Mouse (Mus musculus): Measurements from ENCODE around the gene Ccser2.
A peak's percentile ranks its signal among the peaks of the same experiment; 100 is the strongest.
"Not testable (repeated sequence)": the region's sequence is repeated elsewhere in the genome, so short reads cannot be mapped to it uniquely, and the experiment has no call there.

The Ccser2 gene

GRCm38 (mm10) chr14:36968628-36969147 lies at the start of gene Ccser2:
TSS of gene Ccser2 (minus strand) at chr14:36968777.
- peak; percentile 97 to 99 for DNase-seq

- no peak for DNase-seq
These were observed 47.3 kb upstream of the Ccser2 start for GRCm38 (mm10) chr14:37015894-37016293.

- DNase-seq, result no peak
These were observed 45.1 kb upstream of the Ccser2 start for GRCm38 (mm10) chr14:37013644-37014043.

GRCm38 (mm10) chr14:37009686-37010085 lies 41.1 kb upstream of the Ccser2 start:
- DNase-seq, result no peak

- DNase-seq, result no peak
These were observed 37.9 kb upstream of the Ccser2 start for GRCm38 (mm10) chr14:37006489-37006888.

DNA sequence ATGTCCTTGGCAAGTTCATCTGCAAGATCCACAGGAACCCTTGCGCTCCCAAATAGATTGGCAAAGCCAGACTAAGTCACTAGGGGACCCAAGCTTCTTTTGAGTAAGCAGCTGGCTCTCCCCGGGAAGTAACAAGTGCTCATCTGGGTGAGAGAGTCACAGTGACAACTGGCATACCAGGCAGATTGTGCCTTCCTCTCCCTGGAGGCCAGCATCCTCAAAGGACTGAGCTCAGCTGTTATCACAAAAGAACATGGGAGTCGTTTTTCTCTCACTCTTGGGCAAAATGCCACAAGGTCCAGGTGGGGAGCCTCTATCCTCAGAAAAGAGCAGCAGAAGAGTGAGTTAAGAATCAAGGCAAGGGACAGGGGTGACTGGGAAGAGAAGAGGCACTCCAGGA lies 37.3 kb upstream of the Ccser2 start:
- no peak for DNase-seq

- no peak for DNase-seq
These were observed 35.0 kb upstream of the Ccser2 start for GRCm38 (mm10) chr14:37003431-37004095.

- no peak for DNase-seq
These were observed 34.3 kb upstream of the Ccser2 start for GRCm38 (mm10) chr14:37002852-37003251.

GRCm38 (mm10) chr14:37000780-37001179 lies 32.2 kb upstream of the Ccser2 start:
- not testable (repeated sequence) for DNase-seq

DNA sequence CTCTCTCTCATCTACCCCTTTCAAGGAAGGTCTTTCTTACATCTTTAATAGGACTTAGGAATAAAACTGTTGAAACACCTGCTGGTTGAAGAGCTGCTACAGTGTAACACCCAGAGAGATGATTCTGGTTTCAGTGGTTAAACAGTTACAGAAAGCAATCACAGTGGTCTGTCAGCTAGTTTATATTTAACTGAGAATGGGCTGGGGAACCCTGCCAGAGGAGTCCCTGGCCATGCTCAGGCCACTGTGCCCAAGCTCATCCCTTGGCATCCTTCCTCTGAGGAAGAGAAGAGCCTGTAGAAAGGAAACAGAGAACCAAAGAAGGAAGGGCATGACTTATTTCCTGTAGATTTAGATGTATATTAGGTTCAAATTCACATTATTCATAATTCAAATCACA lies 21.2 kb upstream of the Ccser2 start:
- DNase-seq, result no peak

DNA sequence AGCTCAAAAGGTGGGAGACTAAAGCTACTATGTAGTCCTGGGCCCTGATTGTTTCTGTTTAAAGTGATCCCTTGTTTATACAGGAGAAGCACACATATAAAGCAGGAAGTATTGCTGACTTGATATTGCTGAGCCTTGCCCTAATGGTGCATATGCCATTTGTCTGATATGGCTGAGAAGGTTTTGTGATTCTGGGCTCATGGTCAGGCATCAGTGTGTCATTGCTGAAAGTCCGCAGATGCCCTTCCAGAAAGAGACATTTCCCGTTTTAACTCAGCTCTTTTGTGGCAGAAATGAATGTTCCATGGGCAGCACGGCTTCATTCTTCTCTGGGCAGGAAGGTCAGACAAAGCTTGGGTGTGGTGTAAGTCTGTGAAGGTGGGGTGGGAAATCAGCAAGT lies 17.1 kb upstream of the Ccser2 start:
- no peak for DNase-seq

GRCm38 (mm10) chr14:36975019-36975418 lies 6.4 kb upstream of the Ccser2 start:
- no peak for DNase-seq

DNA sequence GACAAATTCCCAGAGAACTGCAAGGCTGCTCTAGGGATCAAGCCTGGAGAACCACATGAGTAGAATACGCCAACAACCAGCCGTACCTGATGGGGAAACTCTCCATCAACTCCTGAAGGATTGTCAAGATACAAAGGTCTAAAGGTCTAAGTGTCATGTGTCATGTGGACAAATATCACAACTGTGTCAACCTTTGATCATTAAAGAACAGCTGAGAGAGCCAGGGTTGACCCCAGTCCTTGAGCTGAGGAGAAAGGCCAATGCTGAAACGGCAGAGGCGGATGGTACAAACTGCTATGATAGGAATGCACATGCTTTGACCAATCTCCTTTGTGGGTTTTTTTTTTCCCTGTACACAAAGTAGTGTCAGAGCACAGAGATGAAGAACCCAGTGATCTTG lies 2.6 kb upstream of the Ccser2 start:
- no peak for DNase-seq

- DNase-seq, result no peak
These were observed 1.4 kb upstream of the Ccser2 start for GRCm38 (mm10) chr14:36969861-36970420.

GRCm38 (mm10) chr14:36968076-36968627 lies 425 bp downstream of the Ccser2 start:
- DNase-seq, result peak in 1 of 2 experiments; percentile 52

GRCm38 (mm10) chr14:36965421-36965820 lies 3.2 kb downstream of the Ccser2 start:
- DNase-seq, result no peak

DNA sequence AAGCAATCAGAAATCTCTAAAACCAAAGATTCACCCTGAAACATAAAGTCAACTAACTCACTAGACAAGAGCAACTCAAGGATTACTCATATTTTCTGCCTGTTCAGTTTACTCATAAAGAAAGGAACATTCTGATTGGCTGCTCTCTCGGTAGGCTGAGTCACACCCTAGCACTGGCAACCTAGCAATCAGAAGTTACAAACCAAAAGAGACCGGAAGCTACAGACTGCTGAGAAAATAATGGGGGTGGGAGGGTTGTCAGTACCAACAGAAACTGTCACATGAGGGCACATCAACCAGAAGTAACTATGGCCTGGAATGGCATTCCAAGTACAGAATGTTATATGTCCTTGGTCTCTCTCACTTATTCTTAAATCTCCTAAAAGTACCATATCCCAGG lies 6.1 kb downstream of the Ccser2 start:
- no peak for DNase-seq

DNA sequence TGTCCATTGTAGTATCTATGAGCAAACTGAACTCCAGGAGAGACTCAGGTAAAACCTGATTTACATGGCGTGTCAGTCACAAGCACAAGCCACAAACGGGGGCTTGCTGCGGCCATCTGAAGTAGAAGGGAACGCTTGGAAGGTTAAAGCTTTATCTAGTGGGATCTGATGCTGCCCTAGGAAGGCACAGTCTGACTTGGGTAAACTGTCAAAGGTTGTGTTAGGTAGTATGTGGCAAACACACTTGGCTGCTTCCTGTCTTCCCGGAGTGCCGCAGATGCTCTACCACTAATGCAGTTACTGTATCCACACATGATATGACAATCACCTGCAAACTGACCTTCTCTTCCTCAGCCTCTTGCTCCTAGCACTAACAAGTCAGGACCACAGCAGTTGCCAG lies 10.9 kb downstream of the Ccser2 start:
- no peak for DNase-seq

DNA sequence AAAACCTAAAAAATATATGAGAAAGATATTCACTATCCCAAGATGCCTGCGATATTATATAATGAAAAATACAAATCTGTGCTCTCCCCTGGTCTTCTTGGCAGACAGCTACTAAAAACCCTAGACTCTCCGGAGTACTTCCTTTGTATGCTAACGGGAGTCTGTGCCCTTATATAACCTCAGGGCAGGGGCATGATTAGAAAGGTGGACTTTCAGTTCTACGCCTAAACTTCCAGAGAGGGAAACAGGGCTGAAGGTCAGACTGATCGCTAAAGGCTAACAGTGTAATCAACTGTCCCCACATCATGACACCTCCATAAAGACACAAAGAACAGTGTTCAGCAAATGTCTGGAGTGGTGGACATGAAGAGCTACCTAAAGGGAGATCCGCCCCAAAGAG lies 11.3 kb downstream of the Ccser2 start:
- DNase-seq, result no peak

DNA sequence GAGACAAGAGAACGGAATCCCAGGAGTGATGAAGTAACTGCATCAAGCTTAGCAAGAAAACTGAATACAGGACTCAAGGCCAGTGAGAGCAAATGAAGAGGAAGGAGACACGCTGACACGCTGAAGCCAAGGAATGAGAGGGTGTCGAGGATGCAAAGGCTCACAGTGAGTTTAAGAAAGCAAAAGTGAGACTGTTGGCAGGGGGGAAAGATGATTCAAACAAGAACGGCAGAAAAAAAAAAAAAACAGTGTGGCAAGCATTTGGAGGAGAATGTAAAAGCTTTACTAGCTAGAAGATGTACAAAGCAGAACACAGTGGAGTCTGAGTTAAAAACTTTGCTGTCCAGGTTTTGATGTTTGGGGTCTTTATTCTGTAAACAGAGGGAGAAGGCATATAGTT lies 11.9 kb downstream of the Ccser2 start:
- no peak for DNase-seq

GRCm38 (mm10) chr14:36952687-36953426 lies 15.7 kb downstream of the Ccser2 start:
- DNase-seq, result no peak

GRCm38 (mm10) chr14:36952142-36952541 lies 16.4 kb downstream of the Ccser2 start:
- peak in 1 of 2 experiments; percentile 31 for DNase-seq

- no peak for DNase-seq
These were observed 25.9 kb downstream of the Ccser2 start for GRCm38 (mm10) chr14:36942716-36943115.

DNA sequence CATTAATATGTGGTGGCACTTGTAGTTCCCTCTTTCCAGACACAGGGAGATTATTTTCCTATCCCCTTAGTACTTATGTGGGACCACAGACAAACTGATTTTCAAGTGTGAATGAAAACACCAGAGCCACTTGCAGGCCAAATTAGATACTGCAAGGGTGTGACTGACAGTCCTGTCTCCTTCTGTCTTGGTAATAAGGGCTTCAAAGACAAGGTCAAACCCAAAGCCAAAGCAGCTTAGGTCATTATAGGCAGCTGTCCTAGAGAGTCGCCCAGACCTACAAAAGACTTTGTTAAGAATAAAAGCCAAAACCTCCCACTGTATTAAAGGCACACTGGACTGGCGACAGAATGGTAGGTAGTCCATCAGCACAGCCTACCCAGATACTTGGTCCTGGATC lies 30.6 kb downstream of the Ccser2 start:
- no peak for DNase-seq
